Mouse (Mus musculus) layer of hippocampus, adult 9-11 months (tissue): Measurements from ENCODE around the gene Slc34a3.
"Not testable (repeated sequence)": the region's sequence is repeated elsewhere in the genome, so short reads cannot be mapped to it uniquely, and the experiment has no call there.

Source experiments
- DNase-seq: peaks from one replicate; pipeline ENCODE4 v3.0.0; 2022

Gene Slc34a3

GRCm38 (mm10) chr2:25234050-25234449, at the start of gene Slc34a3:
TSS of gene Slc34a3 (minus strand) at chr2:25234364.
- no peak for DNase-seq

- DNase-seq: no peak
Measured at GRCm38 (mm10) chr2:25278928-25279882, 45.0 kb upstream of the Slc34a3 start.

GRCm38 (mm10) chr2:25273010-25273409, 38.8 kb upstream of the Slc34a3 start:
- DNase-seq: no peak

- DNase-seq: no peak
Measured at GRCm38 (mm10) chr2:25272515-25272914, 38.4 kb upstream of the Slc34a3 start.

GRCm38 (mm10) chr2:25271827-25272511, 37.8 kb upstream of the Slc34a3 start, which contains the start of the genes Ssna1 and Anapc2:
TSS of gene Ssna1 (minus strand) at chr2:25272438.
TSS of gene Anapc2 (plus strand) at chr2:25272478.
- DNase-seq: peak; percentile 97

GRCm38 (mm10) chr2:25267746-25268309, 33.7 kb upstream of the Slc34a3 start:
- no peak for DNase-seq

GRCm38 (mm10) chr2:25267241-25267640, 33.1 kb upstream of the Slc34a3 start:
- peak; percentile 88 for DNase-seq

- DNase-seq: peak; percentile 90
Measured at GRCm38 (mm10) chr2:25266720-25267119, 32.6 kb upstream of the Slc34a3 start.

GRCm38 (mm10) chr2:25265897-25266656, 31.9 kb upstream of the Slc34a3 start:
- DNase-seq: peak; percentile 81

- DNase-seq: no peak
Measured at GRCm38 (mm10) chr2:25264851-25265250, 30.7 kb upstream of the Slc34a3 start.

GRCm38 (mm10) chr2:25264286-25264660, 30.1 kb upstream of the Slc34a3 start:
- DNase-seq: no peak

GRCm38 (mm10) chr2:25263623-25264285, 29.6 kb upstream of the Slc34a3 start:
- DNase-seq: no peak

- no peak for DNase-seq
Measured at GRCm38 (mm10) chr2:25262795-25263622, 28.8 kb upstream of the Slc34a3 start.

- peak; percentile 98 for DNase-seq
Measured at GRCm38 (mm10) chr2:25262291-25262767, 28.2 kb upstream of the Slc34a3 start, which contains the start of gene Tprn. TSS of gene Tprn (plus strand) at chr2:25262618.

- DNase-seq: peak; percentile 70
Measured at GRCm38 (mm10) chr2:25261870-25262269, 27.7 kb upstream of the Slc34a3 start.

- DNase-seq: no peak
Measured at GRCm38 (mm10) chr2:25258887-25259286, 24.7 kb upstream of the Slc34a3 start.

GRCm38 (mm10) chr2:25257250-25257649, 23.1 kb upstream of the Slc34a3 start:
- not testable (repeated sequence) for DNase-seq

- DNase-seq: not testable (repeated sequence)
Measured at GRCm38 (mm10) chr2:25256443-25257109, 22.4 kb upstream of the Slc34a3 start.

GRCm38 (mm10) chr2:25255284-25255779, 21.2 kb upstream of the Slc34a3 start, which contains the start of gene Tmem203:
TSS of gene Tmem203 (plus strand) at chr2:25255439.
- DNase-seq: peak; percentile 86

GRCm38 (mm10) chr2:25252331-25252730, 18.2 kb upstream of the Slc34a3 start:
- no peak for DNase-seq
